Mouse (Mus musculus) urinary bladder, postnatal 14 days (tissue): Measurements from ENCODE around the gene Sbf2.

Source experiments
- DNase-seq: peaks from one replicate; pipeline ENCODE4 v3.0.0; 2021; ENCODE audit warnings: low spot score

Gene Sbf2

DNA sequence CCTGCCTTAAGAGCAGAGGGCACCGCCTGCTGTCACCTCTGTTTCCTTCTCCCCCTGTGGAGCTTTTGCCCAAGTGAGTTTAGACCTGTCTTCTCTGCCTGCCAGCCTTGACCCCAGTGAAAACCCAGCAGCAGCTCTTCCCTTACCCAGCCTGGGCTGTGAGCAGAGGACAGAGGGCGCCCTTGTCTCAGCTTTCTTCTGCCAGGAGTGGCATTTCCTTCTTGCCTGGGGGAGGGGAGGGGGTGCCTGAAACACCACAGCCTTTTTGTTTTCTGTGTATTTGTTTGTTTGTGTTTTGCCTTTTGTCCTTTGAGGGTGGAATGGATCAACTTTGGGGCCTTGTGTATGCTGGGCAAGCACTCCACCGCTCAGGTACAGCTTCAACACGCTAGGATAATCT, 342.3 kb downstream of the Sbf2 start:
- DNase-seq: no peak

DNA sequence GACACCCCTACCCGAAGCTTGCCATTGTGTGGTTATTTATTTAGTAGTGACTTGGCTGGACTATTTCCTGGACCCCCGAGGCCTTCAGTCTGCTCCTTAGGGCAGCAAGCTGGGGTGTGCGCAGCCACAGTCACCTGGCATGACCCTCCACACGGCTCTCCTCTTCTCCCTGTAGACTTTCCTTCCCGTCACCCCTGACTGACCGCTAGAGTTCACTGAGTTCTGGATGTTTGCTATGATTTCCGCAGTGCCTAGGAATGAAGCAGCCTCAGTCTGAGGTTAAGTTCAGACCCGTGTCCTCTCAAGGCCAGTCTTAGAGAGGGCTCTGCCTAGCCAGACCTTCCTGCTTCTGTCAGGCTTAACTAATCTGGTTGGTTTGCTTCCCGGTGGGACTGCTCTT, 342.9 kb downstream of the Sbf2 start:
- DNase-seq: no peak

DNA sequence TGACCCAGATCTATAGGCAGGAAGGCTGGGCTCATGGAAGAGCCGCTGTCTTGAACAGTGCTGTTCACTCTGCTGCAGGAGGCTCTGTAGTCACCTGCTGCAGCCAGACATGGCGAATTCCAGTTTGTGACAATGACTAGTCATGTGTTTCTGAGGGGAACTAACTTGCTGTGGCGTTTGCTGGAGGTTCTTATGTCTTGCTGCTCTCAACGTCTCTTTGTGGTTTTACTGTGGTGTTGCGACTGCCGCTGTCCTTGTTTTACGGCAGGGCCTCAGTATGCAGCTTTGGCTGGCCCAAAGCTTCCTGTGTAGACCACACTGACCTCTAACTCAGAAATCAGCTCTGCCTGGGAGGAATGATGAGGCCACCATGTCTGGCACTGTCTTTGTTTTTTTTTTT, 344.3 kb downstream of the Sbf2 start:
- DNase-seq: no peak

DNA sequence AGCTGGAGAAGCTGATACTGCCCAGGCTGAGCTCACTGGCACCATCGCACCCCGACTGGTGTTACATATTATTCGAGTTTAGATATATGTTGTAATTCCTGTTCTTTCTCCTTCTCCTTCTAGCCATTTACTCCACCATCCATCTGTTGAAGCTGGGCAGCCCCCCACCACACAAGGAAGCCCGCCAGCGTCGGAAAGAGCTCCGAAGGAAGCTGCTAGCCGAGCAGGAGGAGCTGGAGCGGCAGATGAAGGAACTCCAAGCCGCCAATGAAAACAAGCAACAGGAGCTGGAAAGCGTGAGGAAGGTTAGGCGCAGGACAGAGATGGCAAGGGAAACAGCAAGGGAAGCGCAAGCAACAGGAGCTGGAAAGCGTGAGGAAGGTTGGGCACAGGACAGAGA, 344.9 kb downstream of the Sbf2 start:
- no peak for DNase-seq

DNA sequence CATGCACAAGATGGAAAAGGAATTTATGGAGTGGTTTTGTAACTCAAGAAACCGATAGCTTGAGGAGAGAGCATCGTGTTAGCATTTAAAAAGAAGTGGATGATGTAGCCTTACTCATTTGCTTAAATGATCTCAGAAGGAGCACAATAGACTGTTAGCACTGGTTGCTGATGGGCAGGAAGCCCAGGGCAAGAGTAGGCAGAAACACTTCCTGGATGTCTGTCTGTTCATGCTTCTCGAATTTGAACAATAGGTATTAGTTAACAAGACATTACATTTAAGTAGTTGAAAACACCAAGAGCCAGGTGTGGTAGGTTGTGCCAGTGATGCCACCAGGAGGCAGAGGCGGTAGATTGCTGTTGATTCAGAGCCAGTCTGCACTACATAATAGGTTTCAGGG, 346.2 kb downstream of the Sbf2 start:
- no peak for DNase-seq

DNA sequence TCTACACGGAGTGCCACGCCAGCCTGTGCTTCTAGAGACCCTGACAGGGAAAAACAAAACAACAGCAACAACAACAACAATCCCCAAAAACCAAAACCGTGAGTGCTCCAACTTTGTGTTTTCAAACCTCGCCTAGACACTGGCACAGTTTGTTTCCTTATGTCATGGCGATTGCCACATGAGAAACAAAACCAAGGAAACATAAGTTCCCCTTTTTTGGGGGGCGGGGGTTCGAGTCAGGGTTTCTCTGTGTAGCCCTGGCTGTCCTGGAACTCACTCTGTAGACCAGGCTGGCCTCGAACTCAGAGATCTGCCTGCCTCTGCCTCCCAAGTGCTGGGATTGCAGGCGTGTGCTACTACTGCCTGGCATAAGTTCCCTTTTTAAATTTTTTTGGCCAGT, 346.7 kb downstream of the Sbf2 start:
- DNase-seq: no peak

DNA sequence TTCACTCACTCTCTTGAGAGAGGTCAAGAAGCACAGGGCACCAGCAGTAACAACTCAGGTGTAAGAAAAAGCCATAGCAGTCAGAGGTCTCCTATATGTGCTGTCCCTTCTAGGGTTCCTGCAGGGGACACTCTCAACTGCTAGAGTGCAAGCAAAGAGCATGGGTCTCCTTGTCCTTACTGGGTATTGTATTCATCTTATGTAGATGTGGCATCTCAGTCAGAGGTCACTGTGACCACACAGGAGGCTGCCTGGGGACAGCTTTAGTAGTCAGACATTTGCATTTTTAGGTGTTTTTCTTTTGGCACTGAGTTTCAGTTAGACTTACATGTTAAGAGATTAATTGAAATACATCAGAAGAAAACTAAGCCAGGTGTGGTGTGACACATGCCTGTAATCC, 347.7 kb downstream of the Sbf2 start:
- no peak for DNase-seq

DNA sequence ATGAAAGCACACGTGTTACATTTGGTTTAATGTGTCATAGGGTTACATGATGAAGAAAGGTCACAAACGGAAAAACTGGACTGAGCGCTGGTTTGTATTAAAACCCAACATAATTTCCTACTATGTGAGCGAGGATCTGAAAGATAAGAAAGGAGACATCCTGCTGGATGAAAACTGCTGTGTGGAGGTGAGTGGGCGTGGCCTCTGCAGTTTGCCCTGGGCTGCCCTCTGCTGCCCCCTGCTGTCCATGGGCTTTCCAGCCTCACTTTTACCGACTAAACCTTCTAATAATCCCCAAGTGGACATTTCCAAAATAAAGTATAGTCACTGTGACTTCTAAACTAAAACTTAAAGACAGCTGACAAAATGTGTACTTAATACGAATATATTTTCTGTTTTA, 348.9 kb downstream of the Sbf2 start:
- DNase-seq: peak; percentile 93

DNA sequence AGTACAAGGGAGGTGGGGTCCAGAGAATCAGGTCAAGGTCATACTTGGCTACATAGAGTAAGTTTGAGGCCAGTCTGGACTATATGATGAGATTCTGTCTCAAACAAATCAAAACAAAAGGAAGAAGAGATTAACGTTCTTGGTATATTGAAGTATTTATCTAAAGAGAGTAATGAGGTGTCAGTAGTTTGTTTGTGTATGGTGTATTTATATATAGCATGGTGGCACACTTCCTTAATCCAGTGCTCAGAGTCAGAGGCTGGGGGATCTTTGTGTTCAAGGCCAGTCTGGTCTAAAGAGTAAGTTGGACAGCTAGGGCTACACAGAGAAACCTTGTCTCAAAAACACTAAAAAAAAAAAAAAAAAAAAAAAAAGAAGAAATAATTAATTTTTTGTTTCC, 351.2 kb downstream of the Sbf2 start:
- no peak for DNase-seq

DNA sequence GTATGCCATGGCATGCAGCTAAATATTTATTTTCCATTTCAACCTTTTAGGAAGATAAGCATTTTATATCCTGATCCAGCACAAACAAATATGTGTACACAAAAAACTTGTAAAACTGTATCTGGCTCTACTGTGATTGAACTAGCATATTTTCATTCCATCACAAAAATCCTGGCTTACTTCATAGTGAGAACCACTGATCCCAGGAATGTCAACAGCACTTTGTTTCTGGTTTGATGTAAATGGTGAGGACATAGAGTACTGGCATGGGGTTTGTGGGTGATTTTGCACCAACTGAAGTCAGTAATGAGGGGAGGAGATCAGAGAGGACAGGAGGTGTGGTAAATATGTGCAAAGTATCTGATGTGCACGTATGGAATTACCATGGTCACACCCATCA, 352.1 kb downstream of the Sbf2 start:
- DNase-seq: no peak

DNA sequence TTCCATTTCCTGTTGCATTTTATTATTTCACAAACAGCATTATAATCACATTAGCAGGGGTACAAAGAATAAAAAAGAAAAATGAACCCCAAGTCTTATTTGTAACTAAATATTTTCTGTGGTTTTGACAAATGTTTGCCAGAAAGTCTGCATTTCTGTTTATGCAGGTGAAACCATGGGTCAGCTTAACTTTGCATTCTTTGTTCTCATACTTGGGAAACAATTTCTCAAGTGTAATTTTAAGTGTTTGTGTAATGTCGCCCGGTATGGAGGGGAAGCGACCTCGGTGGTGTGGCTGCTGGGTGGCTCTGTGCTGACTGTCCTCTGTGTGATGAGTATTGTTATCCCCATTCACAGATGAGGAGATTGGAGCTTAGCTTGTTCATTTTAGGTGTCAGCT, 352.9 kb downstream of the Sbf2 start:
- no peak for DNase-seq

DNA sequence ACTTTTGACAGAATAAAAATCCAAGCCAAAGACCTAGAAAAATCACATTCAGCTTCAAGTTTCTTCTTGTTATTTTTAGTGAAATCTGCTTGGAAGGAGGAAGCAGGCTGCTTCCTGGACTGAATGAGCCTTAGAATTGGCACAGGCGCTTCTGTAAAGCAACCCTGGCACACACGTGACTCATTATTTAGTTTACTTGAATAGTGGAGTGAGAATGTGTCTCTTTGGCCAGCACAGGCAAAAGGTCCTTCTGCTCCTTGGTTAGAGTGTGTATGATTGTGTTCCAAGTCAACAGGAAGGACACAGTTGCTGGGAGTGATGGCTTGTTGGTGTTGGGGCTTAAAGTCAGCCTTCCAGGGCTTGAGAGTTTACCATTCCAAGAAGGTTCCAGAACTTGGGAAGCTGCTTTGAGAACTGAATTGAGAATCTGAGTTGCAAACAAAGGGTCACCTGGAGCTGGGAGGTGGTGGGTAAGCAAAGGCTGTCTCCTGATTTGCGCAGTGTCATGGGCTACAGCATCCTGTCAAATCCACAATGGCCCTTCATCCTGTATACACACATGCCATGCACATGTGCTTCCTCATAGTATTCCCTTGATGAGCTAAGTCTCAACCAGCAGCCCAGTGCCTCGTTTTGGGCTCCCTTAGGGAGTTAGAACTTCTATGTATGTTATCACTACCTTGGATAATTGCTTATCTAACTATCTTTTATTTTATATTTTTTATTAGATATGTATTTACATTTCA, 354.6 kb downstream of the Sbf2 start:
- DNase-seq: peak; percentile 35

DNA sequence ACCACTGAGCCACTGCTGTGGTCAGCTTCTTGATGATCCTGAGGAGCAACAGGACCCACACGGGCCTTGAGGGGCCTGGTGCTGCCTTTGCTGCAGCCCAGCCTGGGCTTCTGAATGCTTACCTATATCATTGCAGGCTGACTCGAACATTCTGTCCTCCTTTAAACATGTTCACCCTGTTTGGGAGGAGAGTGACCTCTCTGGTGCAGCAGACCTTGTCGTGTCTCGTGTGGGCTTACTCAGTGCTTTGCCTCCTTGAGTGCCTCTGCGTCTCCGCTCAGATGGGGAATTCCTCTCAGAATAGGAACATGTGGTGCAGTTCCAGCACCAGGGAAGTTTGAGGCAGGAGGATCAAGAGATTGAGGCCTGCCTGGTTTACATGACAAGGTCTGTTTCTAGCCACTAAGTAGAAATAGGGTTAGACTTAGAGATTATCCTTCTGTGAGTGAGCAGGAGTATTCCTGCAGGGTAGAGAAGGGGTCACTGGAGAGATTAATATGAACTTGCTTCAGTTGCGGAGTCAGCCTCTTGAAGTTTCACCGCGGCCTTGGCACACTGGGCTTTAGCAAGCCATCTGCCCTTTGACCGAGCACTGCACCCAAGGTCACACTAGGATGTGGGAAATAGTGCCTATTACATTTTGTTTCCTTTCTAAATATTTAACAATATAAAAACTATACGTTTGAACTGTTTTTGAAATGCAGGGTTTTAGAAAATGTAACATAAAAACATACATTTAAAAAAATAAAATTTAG, 356.3 kb downstream of the Sbf2 start:
- no peak for DNase-seq
